Mouse (Mus musculus) MEL (cell line): Measurements from ENCODE around the gene Utp20.

Source experiments
- EP300 ChIP-seq, 2 experiments: IDR thresholded peaks; 2 replicates each; pipeline ENCODE4 v1.6.1; 2011; ENCODE audit warnings: improper control_type of control experiment in 2 of 2, low read length in 2 of 2, low read depth in 1 of 2, mild to moderate bottlenecking in 1 of 2
- NELFE ChIP-seq: IDR thresholded peaks from 2 replicates; pipeline ENCODE4 v1.6.1; 2011; ENCODE audit warnings: low read depth, low read length, improper control_type of control experiment
- POLR2A ChIP-seq, 2 experiments: IDR thresholded peaks; 2 replicates each; pipeline ENCODE4 v1.6.1; 2011 to 2012; ENCODE audit warnings: low read length in 2 of 2, mild to moderate bottlenecking in 2 of 2, control low read depth in 1 of 2, improper control_type of control experiment in 1 of 2, low read depth in 1 of 2, moderate library complexity in 1 of 2; ENCODE audit not compliant: control insufficient read depth in 1 of 2, insufficient read depth in 1 of 2, poor library complexity in 1 of 2
- POLR2AphosphoS2 ChIP-seq: IDR thresholded peaks from 2 replicates; pipeline ENCODE4 v1.6.1; 2011; ENCODE audit warnings: low read length, improper control_type of control experiment
- RCOR1 ChIP-seq: IDR thresholded peaks from 2 replicates; pipeline ENCODE4 v1.6.1; 2012; ENCODE audit warnings: low read depth, mild to moderate bottlenecking, inconsistent platforms, low read length, improper control_type of control experiment
- TCF12 ChIP-seq: IDR thresholded peaks from 2 replicates; pipeline ENCODE4 v1.6.1; 2014; ENCODE audit warnings: low read depth, mild to moderate bottlenecking, inconsistent platforms, low read length, improper control_type of control experiment, moderate library complexity

DNA sequence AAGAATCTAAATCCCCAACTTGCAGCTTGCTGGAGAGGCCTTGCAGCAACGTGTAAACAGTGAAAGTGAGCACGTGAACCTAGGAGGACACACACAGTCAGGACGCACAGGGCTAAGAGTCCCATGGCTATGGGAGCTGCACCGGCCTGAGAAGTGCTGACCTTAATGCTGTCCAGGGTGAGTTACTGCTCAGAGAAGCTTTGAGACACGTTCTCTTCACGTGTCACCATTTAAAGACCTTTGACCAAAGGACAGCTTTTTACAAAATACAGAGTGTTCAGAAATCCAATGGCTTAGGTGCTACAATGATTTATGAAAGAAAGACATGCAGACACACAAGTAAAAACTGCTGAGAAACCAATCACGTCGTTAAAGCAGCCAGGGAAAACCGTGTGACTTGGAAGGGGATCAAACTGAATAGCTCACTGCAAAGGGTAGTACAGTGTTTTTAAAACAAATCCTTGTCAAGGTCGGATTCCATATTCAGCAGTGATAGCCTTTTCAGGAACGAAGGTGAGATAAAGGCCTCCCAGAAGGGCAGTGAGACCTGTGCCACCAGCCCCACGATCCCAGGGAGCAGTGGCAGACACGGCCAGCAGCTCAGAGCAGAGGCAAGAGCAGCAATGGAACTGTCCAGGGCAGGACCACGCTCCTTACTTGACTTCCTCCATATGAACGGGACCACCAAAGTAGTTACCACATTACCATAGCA is 61.0 kb downstream of the Utp20 start:
- TF ChIP-seq EP300 (IDR thresholded peaks at IDR 0.05; ENCODE audit: low read depth in 1 of 2, low read length in 2 of 2) (no peak), POLR2AphosphoS2 (no peak), RCOR1 (no peak), POLR2A (IDR thresholded peaks at IDR 0.05; ENCODE audit: control insufficient read depth in 1 of 2, insufficient read depth in 1 of 2, low read depth in 1 of 2, low read length in 2 of 2, poor library complexity in 1 of 2) (no peak), TCF12 (no peak), NELFE (no peak)
